Mouse (Mus musculus): ENCODE results near the gene Ccser1.

Ccser1 gene

GRCm38 (mm10) chr6:61721220-61721619 lies 541.1 kb downstream of the Ccser1 start:
- DNase-seq (ENCODE audit: low read depth), result no peak

GRCm38 (mm10) chr6:61729065-61729464 lies 548.9 kb downstream of the Ccser1 start:
- DNase-seq (ENCODE audit: low read depth), result no peak

- no peak for DNase-seq (ENCODE audit: low read depth)
These were observed 550.2 kb downstream of the Ccser1 start for GRCm38 (mm10) chr6:61730088-61730880.

- DNase-seq (ENCODE audit: low read depth), result no peak
These were observed 566.2 kb downstream of the Ccser1 start for GRCm38 (mm10) chr6:61746346-61746745.

- DNase-seq (ENCODE audit: low read depth), result no peak
These were observed 582.0 kb downstream of the Ccser1 start for GRCm38 (mm10) chr6:61762135-61762534.

- no peak for DNase-seq (ENCODE audit: low read depth)
These were observed 583.3 kb downstream of the Ccser1 start for GRCm38 (mm10) chr6:61763379-61763778.

- no peak for DNase-seq (ENCODE audit: low read depth)
These were observed 585.7 kb downstream of the Ccser1 start for GRCm38 (mm10) chr6:61765801-61766200.

- no peak for DNase-seq (ENCODE audit: low read depth)
These were observed 587.0 kb downstream of the Ccser1 start for GRCm38 (mm10) chr6:61767151-61767550.

GRCm38 (mm10) chr6:61786706-61787105 lies 606.6 kb downstream of the Ccser1 start:
- DNase-seq (ENCODE audit: low read depth), result no peak

- no peak for DNase-seq (ENCODE audit: low read depth)
These were observed 620.8 kb downstream of the Ccser1 start for GRCm38 (mm10) chr6:61800889-61801288.

GRCm38 (mm10) chr6:61805481-61805880 lies 625.4 kb downstream of the Ccser1 start:
- DNase-seq (ENCODE audit: low read depth), result no peak

GRCm38 (mm10) chr6:61817716-61818115 lies 637.6 kb downstream of the Ccser1 start:
- no peak for DNase-seq (ENCODE audit: low read depth)

GRCm38 (mm10) chr6:61876302-61876701 lies 696.2 kb downstream of the Ccser1 start:
- no peak for DNase-seq (ENCODE audit: low read depth)

- DNase-seq (ENCODE audit: low read depth), result no peak
These were observed 718.1 kb downstream of the Ccser1 start for GRCm38 (mm10) chr6:61898238-61898637.

GRCm38 (mm10) chr6:61902715-61903114 lies 722.6 kb downstream of the Ccser1 start:
- DNase-seq (ENCODE audit: low read depth), result no peak

GRCm38 (mm10) chr6:61912896-61913295 lies 732.8 kb downstream of the Ccser1 start:
- DNase-seq (ENCODE audit: low read depth), result no peak

GRCm38 (mm10) chr6:61931622-61932021 lies 751.5 kb downstream of the Ccser1 start:
- DNase-seq (ENCODE audit: low read depth), result no peak

GRCm38 (mm10) chr6:61936656-61937055 lies 756.5 kb downstream of the Ccser1 start:
- DNase-seq (ENCODE audit: low read depth), result no peak

- DNase-seq (ENCODE audit: low read depth), result no peak
These were observed 759.1 kb downstream of the Ccser1 start for GRCm38 (mm10) chr6:61939236-61939635.

GRCm38 (mm10) chr6:61953703-61954102 lies 773.6 kb downstream of the Ccser1 start:
- no peak for DNase-seq (ENCODE audit: low read depth)

GRCm38 (mm10) chr6:61976878-61977277 lies 796.8 kb downstream of the Ccser1 start:
- no peak for DNase-seq (ENCODE audit: low read depth)

GRCm38 (mm10) chr6:61978379-61978778 lies 798.3 kb downstream of the Ccser1 start:
- no peak for DNase-seq (ENCODE audit: low read depth)

- DNase-seq (ENCODE audit: low read depth), result no peak
These were observed 834.2 kb downstream of the Ccser1 start for GRCm38 (mm10) chr6:62014374-62014773.

GRCm38 (mm10) chr6:62044454-62044853 lies 864.3 kb downstream of the Ccser1 start:
- DNase-seq (ENCODE audit: low read depth), result no peak

Data from c-Kit-positive CD71-positive TER-119-negative erythroid progenitor cells, embryonic 14.5 days (primary cell).